In genomic region chr6:92787376-92787712, GRCm38 (mm10) we compare ENCODE assay signal across 8 mouse cellular contexts. TPM values are rescaled to one million over a fixed set of nuclear protein-coding genes. Genes with fewer than 3 reads are reported as not detected.
DNase-seq lines count a peak whose midpoint lies in the region; ATAC-seq and TF ChIP-seq lines count a peak whose summit lies in the region.

No protein-coding gene starts in this region.

- peak; percentile 13 for DNase-seq in Patski (ENCODE audit: low read depth, low spot score)
- DNase-seq in cerebellum, postnatal 10 days = peak; percentile 95 to 97
- peak; percentile 76 to 90 for DNase-seq in frontal cortex, postnatal 14 days (ENCODE audit: low spot score in 2 of 2)
- peak; percentile 95 to 96 for DNase-seq in layer of hippocampus, postnatal 10 days (ENCODE audit: low spot score in 2 of 2)
- DNase-seq in retina, postnatal 1 day = peak; percentile 90
- peak; percentile 68 for DNase-seq in urinary bladder, postnatal 10 days (ENCODE audit: low spot score)

- no peak for ATAC-seq in Patski
- peak; percentile 82 for ATAC-seq in hindbrain, embryonic 12.5 days (ENCODE audit: low FRiP score)
- ATAC-seq in lung, embryonic 16.5 days (ENCODE audit: low read depth) = peak; percentile 79

- peaks cover 12% of the 10 kb centered on the region for H3K4me1 ChIP-seq in hindbrain, embryonic 12.5 days
- peaks cover 3% of the 10 kb centered on the region; the same call in 1 of the 2 replicates for H3K4me1 ChIP-seq in lung, embryonic 16.5 days (replicated peaks; ENCODE audit: control insufficient read depth, insufficient read depth, low read length)

- POLR2A ChIA-PET in Patski (lab: Charles Lee) = no interaction called here

- in situ Hi-C loops in Patski (cut with MboI; ENCODE audit: low pct_unique_long_range_greater_than_20kb) = loop anchor here (5.0 to 25.0 kb wide), 4 partner anchors 660 to 1675 kb away; no protein-coding TSS in a partner anchor

- H3K4me2 ChIP-seq in hindbrain, embryonic 12.5 days (replicated peaks) = peak overlapping the region; percentile 60
- H3K4me2 ChIP-seq in lung, embryonic 16.5 days (ENCODE audit: low read depth, low read length) = peak overlapping the region; percentile 35

- H3K27me3 ChIP-seq in Patski = no peaks in the 10 kb centered on the region
- H3K27me3 ChIP-seq in hindbrain, embryonic 12.5 days = peaks cover 14% of the 10 kb centered on the region
- H3K27me3 ChIP-seq in lung, embryonic 16.5 days (ENCODE audit: control insufficient read depth, insufficient read depth, low read depth, low read length) = no peaks in the 10 kb centered on the region

- CTCF ChIA-PET in Patski (lab: Charles Lee) = interaction anchor here (0.8 to 3.6 kb wide), 11 partner anchors 9 to 756 kb away, joined by 3 to 16 read pairs (median 3); no protein-coding TSS in a partner anchor

- peak overlapping the region; percentile 22 for H3K4me3 ChIP-seq in hindbrain, embryonic 12.5 days
- peak overlapping the region; percentile 15; the same call in 1 of the 2 replicates for H3K4me3 ChIP-seq in lung, embryonic 16.5 days (ENCODE audit: low read length)

- H3K27ac ChIP-seq in hindbrain, embryonic 12.5 days = no peak overlapping the region
- no peak overlapping the region for H3K27ac ChIP-seq in lung, embryonic 16.5 days (ENCODE audit: low read length)

- under 1% methylated on average over 11 of the region's 12 CpGs for WGBS in hindbrain, embryonic 12.5 days
- WGBS in lung, embryonic 16.5 days = 1% methylated on average over 11 of the region's 12 CpGs

- peak; percentile 92 for TF ChIP-seq CTCF in Patski (IDR thresholded peaks at IDR 0.05)

- H3K36me3 ChIP-seq in hindbrain, embryonic 12.5 days = no peaks in the 10 kb centered on the region
- peaks cover 15% of the 10 kb centered on the region for H3K36me3 ChIP-seq in lung, embryonic 16.5 days (ENCODE audit: control insufficient read depth, insufficient read depth, low read length)

- peak overlapping the region; percentile 13; the same call in 1 of the 2 replicates for H3K9ac ChIP-seq in hindbrain, embryonic 12.5 days
- H3K9ac ChIP-seq in lung, embryonic 16.5 days (ENCODE audit: low read length) = no peak overlapping the region

- no peaks in the 10 kb centered on the region for H3K9me3 ChIP-seq in hindbrain, embryonic 12.5 days (replicated peaks)
- H3K9me3 ChIP-seq in lung, embryonic 16.5 days (ENCODE audit: control insufficient read depth, low read length) = no peaks in the 10 kb centered on the region

RNA-seq across cellular contexts. Expression of gene A730049H05Rik, which starts 28.9 kb away (rescaled TPM):
- polyA plus RNA-seq in Patski (2021) = 0.59 TPM
- 0.18 and 0.40 TPM in 2 replicates for polyA plus RNA-seq in hindbrain, embryonic 12.5 days (2016; fragmentation: Nextera tagmentation; extraction: Ambion mirVana)
- under 1 TPM; 0.16 to 0.20 TPM for total RNA-seq in layer of hippocampus, postnatal 10 days (2021)
- polyA plus RNA-seq in lung, embryonic 16.5 days (2015; fragmentation: Nextera tagmentation; extraction: Ambion mirVana) = 0.73 and 1.0 TPM in 2 replicates

Comparison
In these comparisons a context has a peak if more than half of its experiments do, and no peak if none do; other contexts are left out.
1. DNase-seq: peak in every context shown above with its lines; median percentile 96 in cerebellum, postnatal 10 days; 96 in layer of hippocampus, postnatal 10 days; 90 in retina, postnatal 1 day; 83 in frontal cortex, postnatal 14 days; 68 in urinary bladder, postnatal 10 days; 13 in Patski.